Mouse (Mus musculus) forebrain, embryonic 10.5 days (tissue): Measurements from ENCODE around the gene Cyp4f18. TPM values are rescaled to one million over a fixed set of nuclear protein-coding genes. Genes with fewer than 3 reads are reported as not detected.

Experiments used
- DNase-seq: peaks from one replicate; pipeline ENCODE4 v3.0.0-alpha.2; 2017; ENCODE audit warnings: low spot score; ENCODE audit errors: extremely low spot score
- H3K27ac ChIP-seq: fragments of 300-500 bp; sonication (generic); 2 replicates; pipeline ENCODE4 v1.5.1; 2016; ENCODE audit warnings: mild to moderate bottlenecking
- H3K27me3 ChIP-seq: fragments of 300-500 bp; sonication (generic); 2 replicates; pipeline ENCODE4 v1.6.1; 2016; ENCODE audit warnings: mild to moderate bottlenecking; ENCODE audit not compliant: poor library complexity, severe bottlenecking
- H3K36me3 ChIP-seq: fragments of 300-500 bp; sonication (generic); replicated peaks from 2 replicates; pipeline ENCODE4 v1.6.1; 2016; ENCODE audit warnings: mild to moderate bottlenecking, moderate library complexity
- H3K4me1 ChIP-seq: fragments of 300-500 bp; sonication (generic); 2 replicates; pipeline ENCODE4 v1.6.1; 2016
- H3K4me3 ChIP-seq: fragments of 300-500 bp; sonication (generic); 2 replicates; pipeline ENCODE4 v1.5.1; 2016; ENCODE audit warnings: mild to moderate bottlenecking, moderate library complexity
- H3K9me3 ChIP-seq: fragments of 300-500 bp; sonication (generic); 2 replicates; pipeline ENCODE4 v1.6.1; 2016; ENCODE audit warnings: mild to moderate bottlenecking, moderate library complexity
- WGBS: fragments of 180-500 bp; shearing (Covaris S2); methylation state at CpG from one replicate; pipeline ENCODE4 v1.1.7; 2016; 5-methylcytosine and 5-hydroxymethylcytosine counted together
- polyA plus RNA-seq: library from polyadenylated mRNA; unstranded; fragments of >200 nt; fragmentation: Nextera tagmentation; extraction: Ambion mirVana; gene quantifications from 2 replicates; pipeline ENCODE4 v1.2.1, GENCODE M21; 2016

Cyp4f18 gene
- polyA plus RNA-seq, 1 experiment from 2014 or later: 0.45 TPM

- no peaks in the 10 kb centered on the region for H3K27me3 ChIP-seq
- no peak for DNase-seq
- no peak overlapping the region for H3K27ac ChIP-seq
- no peak overlapping the region for H3K4me3 ChIP-seq
- H3K9me3 ChIP-seq: no peaks in the 10 kb centered on the region
- 82% methylated on average over 3 of the region's 3 CpGs for WGBS
- no peaks in the 10 kb centered on the region for H3K36me3 ChIP-seq
- no peaks in the 10 kb centered on the region for H3K4me1 ChIP-seq
Observed at GRCm38 (mm10) chr8:72005912-72006311, 3.5 kb downstream of the Cyp4f18 start.

GRCm38 (mm10) chr8:72002942-72003341 is 6.5 kb downstream of the Cyp4f18 start:
- H3K36me3 ChIP-seq: no peaks in the 10 kb centered on the region
- DNase-seq: no peak
- no peaks in the 10 kb centered on the region for H3K27me3 ChIP-seq
- no peaks in the 10 kb centered on the region for H3K9me3 ChIP-seq
- H3K4me1 ChIP-seq: no peaks in the 10 kb centered on the region
- no peak overlapping the region for H3K27ac ChIP-seq
- no peak overlapping the region for H3K4me3 ChIP-seq

GRCm38 (mm10) chr8:72000223-72000622 is 9.2 kb downstream of the Cyp4f18 start:
- no peak overlapping the region for H3K27ac ChIP-seq

GRCm38 (mm10) chr8:71999434-71999833 is 10.0 kb downstream of the Cyp4f18 start:
- Histone ChIP-seq H3K27ac (no peak overlapping the region), H3K27me3 (no peaks in the 10 kb centered on the region), H3K36me3 (no peaks in the 10 kb centered on the region), H3K4me1 (no peaks in the 10 kb centered on the region), H3K4me3 (no peak overlapping the region), H3K9me3 (no peaks in the 10 kb centered on the region)
- WGBS: 93% methylated on average over 1 of the region's 1 CpGs
- DNase-seq: no peak

More at GRCm38 (mm10) chr8:72000223-72000622, 9.2 kb downstream of the Cyp4f18 start:
- 66% methylated on average over 3 of the region's 3 CpGs for WGBS
- no peak for DNase-seq
- Histone ChIP-seq H3K9me3 (no peaks in the 10 kb centered on the region), H3K4me3 (no peak overlapping the region), H3K27me3 (no peaks in the 10 kb centered on the region), H3K4me1 (no peaks in the 10 kb centered on the region), H3K36me3 (no peaks in the 10 kb centered on the region)

GRCm38 (mm10) chr8:71988867-71989599 is 20.4 kb downstream of the Cyp4f18 start:
- Histone ChIP-seq H3K4me1 (peaks cover 10% of the 10 kb centered on the region), H3K27ac (peak overlapping the region; percentile 75; the same call in 1 of the 2 replicates), H3K4me3 (peak overlapping the region; percentile 53), H3K36me3 (no peaks in the 10 kb centered on the region), H3K9me3 (no peaks in the 10 kb centered on the region), H3K27me3 (no peaks in the 10 kb centered on the region)
- 57% methylated on average over 13 of the region's 13 CpGs for WGBS
- DNase-seq: peak; percentile 19

- Histone ChIP-seq H3K9me3 (no peaks in the 10 kb centered on the region), H3K27me3 (no peaks in the 10 kb centered on the region), H3K4me1 (peaks cover 10% of the 10 kb centered on the region), H3K27ac (peak overlapping the region; percentile 75; the same call in 1 of the 2 replicates), H3K4me3 (peak overlapping the region; percentile 53), H3K36me3 (no peaks in the 10 kb centered on the region)
- 12% methylated on average over 24 of the region's 24 CpGs for WGBS
- DNase-seq: peak; percentile 44
Observed at GRCm38 (mm10) chr8:71988110-71988866, 21.1 kb downstream of the Cyp4f18 start.

- no peaks in the 10 kb centered on the region for H3K36me3 ChIP-seq
- H3K27me3 ChIP-seq: no peaks in the 10 kb centered on the region
- no peak overlapping the region for H3K4me3 ChIP-seq
- H3K4me1 ChIP-seq: peaks cover 10% of the 10 kb centered on the region
- no peak for DNase-seq
- no peak overlapping the region for H3K27ac ChIP-seq
- WGBS: 60% methylated on average over 4 of the region's 4 CpGs
- no peaks in the 10 kb centered on the region for H3K9me3 ChIP-seq
Observed at GRCm38 (mm10) chr8:71984601-71985000, 24.8 kb downstream of the Cyp4f18 start.

- H3K36me3 ChIP-seq: no peaks in the 10 kb centered on the region
- no peaks in the 10 kb centered on the region for H3K4me1 ChIP-seq
- WGBS: 91% methylated on average over 4 of the region's 4 CpGs
- no peak for DNase-seq
- H3K27me3 ChIP-seq: no peaks in the 10 kb centered on the region
- H3K9me3 ChIP-seq: no peaks in the 10 kb centered on the region
- no peak overlapping the region for H3K27ac ChIP-seq
- no peak overlapping the region for H3K4me3 ChIP-seq
Observed at GRCm38 (mm10) chr8:71981456-71981855, 28.0 kb downstream of the Cyp4f18 start.

- 80% methylated on average over 2 of the region's 2 CpGs for WGBS
- no peak overlapping the region for H3K27ac ChIP-seq
- DNase-seq: no peak
- H3K4me1 ChIP-seq: no peaks in the 10 kb centered on the region
- no peaks in the 10 kb centered on the region for H3K9me3 ChIP-seq
- no peak overlapping the region for H3K4me3 ChIP-seq
- no peaks in the 10 kb centered on the region for H3K36me3 ChIP-seq
- H3K27me3 ChIP-seq: no peaks in the 10 kb centered on the region
Observed at GRCm38 (mm10) chr8:71981032-71981431, 28.4 kb downstream of the Cyp4f18 start.

GRCm38 (mm10) chr8:71974211-71974610 is 35.2 kb downstream of the Cyp4f18 start:
- WGBS: 82% methylated on average over 3 of the region's 3 CpGs
- H3K27ac ChIP-seq: no peak overlapping the region
- DNase-seq: no peak

GRCm38 (mm10) chr8:71971945-71972344 is 37.5 kb downstream of the Cyp4f18 start:
- Histone ChIP-seq H3K27ac (no peak overlapping the region), H3K4me3 (no peak overlapping the region), H3K4me1 (no peaks in the 10 kb centered on the region), H3K36me3 (peaks cover 53% of the 10 kb centered on the region), H3K9me3 (peaks cover 5% of the 10 kb centered on the region), H3K27me3 (no peaks in the 10 kb centered on the region)
- no peak for DNase-seq
- 71% methylated on average over 1 of the region's 1 CpGs for WGBS

More at GRCm38 (mm10) chr8:71974211-71974610, 35.2 kb downstream of the Cyp4f18 start:
- peaks cover 30% of the 10 kb centered on the region for H3K36me3 ChIP-seq
- H3K9me3 ChIP-seq: no peaks in the 10 kb centered on the region
- H3K4me3 ChIP-seq: no peak overlapping the region
- H3K4me1 ChIP-seq: no peaks in the 10 kb centered on the region
- no peaks in the 10 kb centered on the region for H3K27me3 ChIP-seq

GRCm38 (mm10) chr8:71968636-71969035 is 40.8 kb downstream of the Cyp4f18 start:
- peaks cover 31% of the 10 kb centered on the region for H3K9me3 ChIP-seq

GRCm38 (mm10) chr8:71968100-71968499 is 41.3 kb downstream of the Cyp4f18 start:
- WGBS: 96% methylated on average over 6 of the region's 6 CpGs
- peaks cover 31% of the 10 kb centered on the region for H3K9me3 ChIP-seq
- no peak overlapping the region for H3K4me3 ChIP-seq
- DNase-seq: no peak
- H3K36me3 ChIP-seq: peaks cover 89% of the 10 kb centered on the region
- H3K4me1 ChIP-seq: no peaks in the 10 kb centered on the region
- no peaks in the 10 kb centered on the region for H3K27me3 ChIP-seq
- H3K27ac ChIP-seq: no peak overlapping the region

More at GRCm38 (mm10) chr8:71968636-71969035, 40.8 kb downstream of the Cyp4f18 start:
- Histone ChIP-seq H3K4me3 (no peak overlapping the region), H3K4me1 (no peaks in the 10 kb centered on the region), H3K36me3 (peaks cover 86% of the 10 kb centered on the region), H3K27ac (no peak overlapping the region), H3K27me3 (no peaks in the 10 kb centered on the region)
- DNase-seq: no peak
- 95% methylated on average over 6 of the region's 6 CpGs for WGBS
